Mouse (Mus musculus) WW6 (cell line): ENCODE data around the gene Sobp.
A peak's percentile ranks its signal among the peaks of the same experiment; 100 is the strongest.

Experiments
- DNase-seq: peaks from one replicate; pipeline ENCODE4 v3.0.0-alpha.2; 2013; ENCODE audit warnings: low read depth, low spot score

The Sobp gene

DNA sequence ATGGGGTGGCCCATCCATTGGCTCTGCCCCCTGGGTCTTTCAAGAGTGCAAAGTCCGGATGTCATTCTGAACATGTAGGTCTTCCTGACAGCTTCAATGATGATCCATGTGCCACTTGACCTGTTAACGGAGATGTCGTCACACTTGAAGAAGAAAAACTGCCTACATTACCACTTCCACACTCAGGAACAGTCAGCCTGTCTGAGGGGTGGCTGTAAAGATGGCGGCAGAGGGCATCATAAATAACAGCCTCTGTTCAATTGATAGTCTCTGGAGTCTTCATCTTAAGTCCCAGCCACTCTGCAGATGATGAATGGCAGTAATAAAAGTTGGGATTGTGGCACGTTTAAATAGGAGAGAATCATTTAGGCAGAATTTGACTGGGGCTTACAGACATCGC, 87.4 kb downstream of the Sobp start:
- DNase-seq = no peak

DNA sequence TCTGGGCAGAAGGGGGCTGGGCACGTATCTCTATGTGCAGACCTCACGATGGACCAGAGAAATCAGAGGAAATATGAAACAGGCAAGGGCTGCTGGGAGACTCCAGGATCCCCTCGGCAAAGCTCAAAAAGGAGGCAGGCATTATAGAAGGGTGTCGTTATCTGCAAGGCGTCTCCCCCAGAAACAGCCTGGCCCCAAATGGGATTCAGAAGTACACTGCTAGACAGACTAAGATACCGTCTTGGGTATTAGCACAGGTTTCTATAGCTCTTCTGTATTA, 90.3 kb downstream of the Sobp start:
- no peak for DNase-seq

DNA sequence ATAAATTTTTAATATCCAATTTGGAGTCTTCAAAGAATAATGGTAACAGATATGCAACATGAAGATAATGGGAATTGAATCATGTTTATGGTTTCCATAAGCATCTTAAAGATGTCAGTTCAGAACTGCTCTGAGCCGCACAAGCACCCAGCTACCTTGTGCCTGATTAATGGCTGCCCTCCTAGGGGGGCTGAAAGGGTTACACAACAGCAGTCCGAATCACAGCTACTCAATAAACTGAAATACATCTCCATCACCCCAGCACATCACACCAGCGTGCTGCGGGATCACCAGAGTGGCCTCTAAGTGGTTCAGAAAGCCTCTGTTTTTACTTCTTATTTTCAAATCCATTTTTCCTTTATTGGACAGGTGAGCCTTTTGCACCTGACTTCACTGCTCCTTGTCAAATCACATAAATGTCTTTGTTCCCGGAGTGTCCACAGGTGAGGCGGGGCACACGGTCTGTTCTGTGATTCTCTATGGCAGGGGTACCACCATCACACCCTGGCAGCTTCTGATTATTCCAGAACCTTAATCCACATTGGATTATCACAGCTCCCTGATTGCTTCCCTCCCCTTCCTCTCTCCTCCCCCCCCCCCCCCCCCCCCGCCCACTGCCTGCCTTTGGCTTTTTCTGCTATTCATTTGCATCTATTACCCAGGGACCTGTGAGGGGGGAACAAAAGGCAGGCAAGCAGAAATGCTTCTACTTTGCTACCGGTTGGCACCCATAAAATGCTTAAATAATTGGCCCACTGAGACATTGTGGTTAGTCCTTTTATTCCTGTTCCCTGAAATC, 90.8 kb downstream of the Sobp start:
- no peak for DNase-seq

DNA sequence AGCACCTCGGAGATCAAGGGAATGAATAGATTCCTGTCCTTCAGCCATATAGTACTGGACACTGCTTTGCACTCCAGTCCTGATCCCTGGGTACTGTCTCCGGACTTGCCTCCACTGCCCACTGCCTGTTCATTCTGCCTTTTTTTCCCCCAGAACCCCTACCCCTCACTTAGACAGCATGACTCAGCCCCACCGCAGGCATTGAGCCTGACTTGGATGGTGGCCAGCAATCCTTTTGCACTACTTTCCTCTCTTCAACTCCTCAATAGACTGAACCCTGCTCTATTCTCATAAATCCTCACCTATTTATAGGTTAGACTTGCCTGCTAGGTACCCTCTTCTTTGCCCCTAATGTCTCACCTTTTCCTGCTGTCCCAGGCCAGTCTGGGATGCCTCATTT, 93.0 kb downstream of the Sobp start:
- DNase-seq = no peak

DNA sequence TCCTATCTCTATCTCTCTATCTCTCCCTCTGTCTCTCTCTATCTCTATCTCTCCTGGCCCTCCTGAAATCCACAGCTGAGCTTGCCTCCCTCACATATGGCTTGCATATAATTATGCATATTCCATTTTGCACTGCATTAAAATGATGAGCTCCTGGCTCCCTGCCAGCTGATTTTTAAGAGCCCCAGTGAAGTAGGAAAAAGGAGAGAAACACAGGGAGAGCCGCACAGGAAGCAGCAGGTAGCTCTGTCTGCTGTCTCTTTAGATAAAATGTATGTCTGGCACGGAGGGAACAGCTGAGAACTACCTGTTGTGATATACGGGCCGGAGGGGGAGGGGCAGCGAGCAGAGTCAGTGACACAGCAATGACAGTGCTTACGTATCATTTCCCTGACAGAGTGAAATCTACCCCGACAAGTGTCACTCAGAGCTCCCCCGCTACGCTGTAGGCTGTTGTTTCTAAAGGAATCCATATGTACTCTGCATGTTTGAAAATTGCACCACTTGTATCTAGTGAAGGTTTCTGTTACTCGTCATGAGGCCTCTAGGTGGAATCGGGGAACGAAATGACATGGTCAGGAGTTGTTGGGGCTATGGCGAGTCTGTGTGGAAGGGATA, 98.7 kb downstream of the Sobp start:
- no peak for DNase-seq

DNA sequence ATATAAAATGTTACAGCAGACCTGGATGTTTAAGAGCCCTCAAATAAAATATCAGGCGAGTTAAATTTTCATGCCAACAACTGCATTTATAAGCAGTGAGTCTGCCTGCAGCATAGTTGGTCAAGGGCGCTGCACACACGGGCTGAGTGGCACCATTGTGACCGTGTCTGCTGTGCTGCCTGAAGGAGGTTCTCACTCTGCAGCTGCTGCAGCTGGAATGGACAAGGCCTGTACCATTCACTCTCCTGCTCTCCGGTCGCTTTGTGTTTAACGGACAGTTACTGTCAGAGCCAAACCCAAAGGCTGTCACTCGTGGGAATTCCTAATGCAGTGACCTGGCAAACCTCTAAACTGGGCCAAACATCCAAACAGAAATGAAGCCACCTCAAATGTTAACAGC, 101.0 kb downstream of the Sobp start:
- DNase-seq = no peak

DNA sequence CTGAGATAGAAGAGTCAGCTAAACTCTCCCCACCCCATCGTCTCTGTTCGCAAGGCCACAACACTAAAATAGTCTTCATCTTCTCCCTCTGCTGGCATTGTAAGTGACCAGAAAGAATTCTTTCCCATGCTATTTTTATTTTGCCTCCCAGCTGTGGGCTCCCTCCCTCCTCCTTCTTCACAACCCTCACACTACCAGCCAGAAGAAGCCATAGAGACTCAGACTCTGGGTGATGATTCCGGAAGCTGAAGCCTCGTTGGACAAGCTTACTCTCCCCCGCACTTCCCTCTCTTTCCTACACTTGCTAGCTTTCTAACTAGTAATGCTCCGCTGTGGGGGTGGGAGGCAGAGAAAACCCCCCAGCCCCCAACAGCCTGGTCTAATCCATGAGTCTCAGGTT, 103.4 kb downstream of the Sobp start:
- DNase-seq = no peak

DNA sequence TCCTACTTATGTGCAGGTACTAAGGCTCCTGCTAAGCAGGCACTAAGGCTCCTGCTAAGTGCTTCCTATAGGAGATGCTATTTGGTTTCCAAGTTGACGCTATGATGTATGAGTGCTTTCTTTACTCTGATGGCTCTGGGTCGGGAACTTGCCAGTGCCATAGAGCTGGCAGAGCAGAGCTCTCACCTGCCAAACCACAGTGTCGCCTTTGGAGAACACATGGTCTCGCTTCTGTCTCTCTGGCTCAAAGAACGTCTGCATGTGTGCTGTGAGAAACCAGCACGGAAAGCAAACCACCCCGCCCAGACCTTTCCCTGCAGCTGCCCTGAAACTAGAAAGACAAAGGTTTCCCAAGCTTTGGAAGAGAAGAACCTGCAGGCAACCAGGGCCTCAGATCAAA, 109.0 kb downstream of the Sobp start:
- no peak for DNase-seq

DNA sequence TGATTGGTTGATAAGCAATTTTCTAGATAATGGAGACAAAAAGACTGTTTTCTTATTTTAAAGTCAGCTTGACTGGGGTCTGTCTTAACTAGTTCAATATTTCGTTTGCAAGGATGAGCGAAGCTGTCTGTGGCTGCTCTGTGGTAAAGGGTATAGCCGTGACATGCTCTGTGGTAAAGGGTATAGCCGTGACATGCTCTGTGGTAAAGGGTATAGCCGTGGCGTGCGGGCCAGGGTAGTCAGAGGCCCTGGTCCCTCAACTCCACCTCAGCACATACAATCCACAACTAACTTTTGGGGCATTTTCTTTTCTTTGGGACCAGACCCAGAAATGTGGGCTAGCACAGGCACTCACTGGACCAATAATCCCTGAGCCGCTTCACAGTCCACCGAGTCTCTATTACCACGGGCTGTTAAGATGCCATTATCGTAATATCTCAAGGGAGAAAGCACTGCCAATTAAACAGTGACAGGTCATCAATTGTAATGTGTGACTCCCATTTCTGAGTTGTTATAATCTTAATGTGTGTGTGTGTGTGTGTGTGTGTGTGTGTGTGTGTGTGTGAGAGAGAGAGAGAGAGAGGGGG, 112.7 kb downstream of the Sobp start:
- no peak for DNase-seq

DNA sequence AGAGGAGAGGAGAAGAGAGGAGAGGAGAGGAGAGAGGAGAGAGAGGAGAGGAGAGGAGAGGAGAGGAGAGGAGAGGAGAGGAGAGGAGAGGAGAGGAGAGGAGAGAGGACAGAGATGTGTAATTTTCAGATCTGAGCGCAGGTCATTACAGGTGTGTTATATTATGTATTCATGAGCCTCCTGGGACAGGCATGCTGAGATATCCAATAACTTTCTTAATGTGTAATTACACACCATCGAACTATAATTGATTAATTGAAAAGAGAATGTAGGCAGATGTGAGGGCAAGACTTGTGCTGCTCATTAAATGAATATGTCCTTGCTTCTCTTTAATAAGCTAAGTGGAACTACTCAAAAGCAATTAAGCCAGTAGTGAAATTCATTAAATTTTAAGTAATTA, 118.9 kb downstream of the Sobp start:
- DNase-seq = no peak

DNA sequence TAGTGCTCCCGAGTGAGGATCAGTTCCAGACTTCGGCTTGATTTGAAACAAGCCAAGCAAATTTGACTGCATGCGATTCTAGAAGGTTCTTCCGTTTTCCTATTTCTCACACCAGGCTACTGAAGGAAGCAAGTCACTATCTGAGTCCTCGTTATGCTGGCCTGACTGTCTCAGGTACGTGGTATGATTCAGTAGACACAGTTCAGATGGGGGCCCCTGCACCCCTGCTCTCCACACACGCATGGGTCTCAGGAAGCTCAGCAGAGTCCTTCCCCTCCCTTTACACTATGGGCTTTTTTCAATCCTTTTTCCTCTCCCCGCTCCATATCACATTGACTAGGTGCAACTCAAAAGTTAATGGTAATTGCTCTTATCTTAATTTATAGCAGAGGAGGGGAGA, 119.6 kb downstream of the Sobp start:
- DNase-seq = no peak

DNA sequence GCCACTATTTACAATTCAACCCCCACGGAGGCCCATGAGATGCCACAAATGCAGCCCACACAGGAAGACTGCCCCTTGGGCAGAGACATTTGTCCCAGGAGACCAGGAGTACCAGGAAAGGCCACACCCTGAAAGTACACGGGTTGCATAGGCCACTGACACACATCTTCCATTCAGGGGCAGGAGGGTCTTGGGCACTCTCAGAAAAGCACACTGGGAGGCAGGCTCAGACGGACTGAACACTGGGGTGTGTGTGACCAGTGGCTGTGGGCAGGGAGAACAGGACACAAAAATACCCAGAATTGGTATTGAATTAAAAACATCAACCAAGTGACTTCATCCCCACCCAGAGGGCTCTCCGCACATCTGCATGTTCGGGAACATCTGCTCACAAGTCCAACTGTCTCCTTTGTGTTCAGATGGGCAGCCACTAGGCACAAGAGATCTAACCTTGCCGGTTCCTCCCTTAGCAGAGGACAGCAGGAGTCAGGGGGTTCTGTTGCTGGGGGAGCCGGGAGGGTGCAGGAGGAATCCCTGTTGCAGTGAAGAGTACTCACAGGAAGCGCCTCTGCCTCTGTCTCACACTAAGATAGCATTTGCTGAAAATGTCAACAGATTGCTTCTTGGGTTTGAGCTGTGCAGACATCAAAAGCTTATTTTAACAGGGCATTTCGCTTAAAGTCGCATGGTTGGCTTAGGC, 120.3 kb downstream of the Sobp start:
- no peak for DNase-seq

DNA sequence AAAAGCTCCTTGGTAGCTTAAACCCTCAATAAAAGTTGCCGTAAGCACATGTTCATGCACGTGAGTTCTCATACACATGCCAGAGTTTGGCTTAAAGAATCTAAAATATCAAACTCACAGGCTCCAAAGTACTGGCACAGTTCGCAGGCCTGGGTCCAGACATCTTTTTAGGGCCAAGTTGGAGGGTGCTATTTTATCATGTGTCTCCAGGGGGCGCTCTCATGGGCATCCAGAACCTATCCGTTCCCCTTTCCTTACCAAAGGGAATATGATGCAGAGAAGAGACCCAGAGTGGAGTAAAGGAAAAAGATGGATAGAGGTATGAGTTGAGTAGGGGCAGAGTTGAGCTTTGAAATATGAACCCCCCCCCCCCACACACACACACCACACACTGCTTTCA, 121.9 kb downstream of the Sobp start:
- peak; percentile 13 for DNase-seq

DNA sequence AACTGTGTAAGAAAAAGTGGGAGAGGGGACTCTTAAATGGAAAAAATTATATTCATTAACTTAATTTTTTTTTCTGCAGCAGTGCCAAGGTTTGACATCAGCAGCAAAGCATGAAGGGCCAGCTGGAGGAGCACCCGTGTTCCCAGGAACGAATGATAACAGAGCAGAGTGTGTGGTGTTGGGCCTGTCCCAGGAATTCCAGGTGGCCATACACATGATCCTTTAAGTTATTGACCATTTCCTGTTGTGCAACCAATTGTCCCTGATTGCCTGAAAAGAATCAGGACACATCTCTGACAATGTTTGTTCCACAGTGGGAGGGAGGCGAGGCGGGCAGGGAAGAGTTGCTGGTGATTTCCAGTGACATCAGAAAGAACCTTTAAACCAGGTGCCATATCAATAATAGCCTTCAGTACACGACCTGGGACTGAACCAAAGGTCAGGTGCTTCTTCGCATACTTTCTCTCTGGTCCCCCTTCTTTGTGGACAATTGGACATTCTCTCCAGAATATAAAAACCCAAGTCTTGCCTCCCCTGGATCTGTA, 126.5 kb downstream of the Sobp start:
- no peak for DNase-seq

DNA sequence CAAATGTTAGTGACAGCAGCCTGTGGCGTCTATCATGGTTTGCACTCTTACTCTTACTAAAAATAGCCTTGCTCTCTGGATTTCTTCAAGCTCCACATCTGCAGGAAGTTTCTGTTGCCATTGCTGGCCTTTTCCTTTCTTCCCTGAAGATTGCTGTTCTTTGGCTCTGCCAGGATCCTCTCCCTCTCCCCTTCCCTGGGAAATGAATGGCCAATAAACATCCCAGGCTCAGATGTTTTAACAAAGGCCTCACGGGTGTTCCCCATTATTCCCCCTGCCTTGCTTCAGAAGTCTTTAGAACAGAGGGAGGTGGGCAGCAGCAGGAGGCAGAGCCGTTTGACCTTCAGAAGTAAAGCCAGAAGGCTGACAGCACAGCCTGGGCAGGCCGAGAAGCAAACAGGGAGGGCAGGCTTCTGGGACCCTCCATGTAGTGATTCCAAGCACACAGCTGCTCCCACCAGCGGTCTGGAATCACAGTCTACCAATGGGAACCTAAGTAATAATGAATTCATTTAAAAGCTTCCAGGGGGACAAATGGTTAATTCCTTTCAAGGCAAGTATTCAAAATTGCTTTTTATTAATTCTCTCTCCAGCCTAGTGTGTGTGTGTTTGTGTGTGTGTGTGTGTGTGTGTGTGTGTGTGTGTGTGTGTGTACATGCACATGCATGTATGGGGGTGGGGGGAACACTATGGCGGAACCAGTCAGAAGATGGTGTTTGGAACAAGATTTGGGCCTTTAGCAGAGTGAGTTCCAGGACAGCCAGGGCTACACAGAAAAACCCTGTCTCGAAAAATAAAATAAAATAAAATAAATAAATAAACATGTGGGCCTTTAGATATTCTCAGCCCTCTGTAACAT, 130.8 kb downstream of the Sobp start:
- DNase-seq = peak; percentile 33

DNA sequence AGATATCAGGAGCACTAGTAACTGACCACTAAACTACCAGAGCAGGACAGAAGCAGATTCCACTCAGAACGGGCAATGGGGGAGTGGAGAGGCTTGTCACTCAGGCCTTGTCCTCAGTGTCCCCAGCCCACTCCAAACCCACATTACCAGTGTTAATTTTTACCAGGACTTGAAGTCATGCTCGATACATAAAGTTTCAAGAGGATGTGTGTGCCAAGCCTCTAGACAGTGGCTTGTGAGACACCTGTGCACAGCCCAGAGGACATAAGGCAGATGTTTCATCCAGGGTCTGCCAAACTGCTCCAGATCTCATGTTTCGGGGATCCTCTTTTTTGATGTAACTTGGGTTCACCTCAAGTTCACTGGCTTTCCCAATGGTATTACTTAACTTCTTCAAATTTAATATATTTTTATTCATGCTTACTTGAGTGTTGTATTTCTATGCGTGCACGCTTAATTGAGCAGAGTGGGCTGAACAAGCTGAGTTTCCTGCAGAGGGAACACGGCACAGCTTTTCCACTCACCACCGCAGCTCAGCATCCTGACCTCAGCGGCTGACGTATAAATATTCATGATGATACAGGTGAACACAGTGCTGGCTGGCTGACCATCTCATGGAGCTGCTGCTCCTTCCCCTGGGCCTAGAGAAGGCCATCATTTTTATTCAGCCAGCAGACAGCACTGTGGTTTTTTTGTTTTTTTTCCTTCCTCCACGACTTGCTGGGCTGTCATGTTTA, 131.6 kb downstream of the Sobp start:
- no peak for DNase-seq

DNA sequence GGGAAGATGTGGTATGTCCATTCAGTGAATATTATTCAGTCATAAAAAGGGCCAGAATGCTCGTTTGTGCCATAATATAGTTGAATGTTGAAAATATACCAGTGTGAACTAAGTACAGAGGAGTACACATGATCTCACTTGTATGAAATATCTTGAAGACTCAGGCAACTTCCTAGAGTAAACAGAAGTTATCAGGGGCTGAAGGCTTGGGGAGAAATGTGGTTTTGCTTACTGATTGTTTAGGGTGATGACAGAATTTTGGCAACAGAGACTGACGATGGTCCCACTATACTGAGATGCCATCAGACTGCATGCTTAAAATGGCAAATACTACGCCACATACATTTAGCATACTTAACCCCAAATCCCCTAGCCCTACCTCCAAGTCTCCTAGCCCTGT, 132.5 kb downstream of the Sobp start:
- no peak for DNase-seq

DNA sequence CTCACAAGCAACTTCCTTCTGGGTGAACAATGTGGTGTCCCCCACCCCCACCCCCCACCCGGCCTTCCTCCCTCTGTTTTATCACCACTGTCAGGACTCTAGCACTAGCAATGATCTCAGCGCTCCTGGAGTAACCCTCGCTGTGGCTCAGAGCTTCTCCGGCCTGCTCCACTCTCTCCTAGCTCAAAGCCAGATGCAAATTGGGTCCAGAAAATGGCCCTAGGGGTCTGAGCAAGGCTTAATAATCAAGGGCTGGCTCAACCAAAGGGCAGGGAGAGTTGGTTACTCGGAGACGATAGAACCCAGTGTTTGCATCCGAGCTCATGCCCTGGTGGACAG, 136.9 kb downstream of the Sobp start:
- DNase-seq = no peak

DNA sequence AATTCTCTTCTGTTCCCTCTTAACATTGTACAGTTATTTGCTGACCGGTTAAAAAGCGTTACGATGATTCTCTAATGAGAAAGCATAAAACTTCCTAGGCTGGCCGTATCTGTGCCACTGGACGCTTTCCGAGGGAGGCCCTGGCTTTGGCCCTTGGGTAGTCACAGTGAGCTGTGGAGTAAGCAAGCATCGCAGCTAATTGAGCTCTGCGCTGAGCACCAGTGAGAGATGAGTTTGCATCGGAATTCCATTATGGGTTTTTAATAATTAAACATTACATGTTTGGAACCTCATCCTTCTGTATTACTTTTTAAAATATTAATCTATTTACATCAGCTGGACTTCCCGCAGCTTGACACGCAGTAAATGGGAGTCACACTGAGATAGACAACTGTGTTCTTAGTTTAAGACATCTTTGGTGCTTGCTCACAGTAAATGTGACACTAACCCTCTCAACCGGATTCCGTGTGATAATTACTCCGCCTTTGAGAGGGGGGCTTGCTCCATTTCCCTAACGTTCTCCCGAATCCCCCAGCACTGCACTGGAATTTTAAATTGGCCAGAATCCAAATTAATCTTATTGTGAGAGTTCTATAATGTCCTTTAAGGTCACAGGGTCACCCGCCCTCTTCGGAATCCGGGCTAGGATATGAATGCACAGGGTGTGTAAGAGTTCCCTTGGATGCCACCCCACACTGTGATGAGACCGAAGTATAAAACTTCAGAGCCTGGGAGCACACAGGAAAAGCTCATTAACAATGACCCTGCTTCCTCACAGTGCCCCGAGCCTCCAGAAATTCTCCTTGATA, 137.5 kb downstream of the Sobp start:
- no peak for DNase-seq

DNA sequence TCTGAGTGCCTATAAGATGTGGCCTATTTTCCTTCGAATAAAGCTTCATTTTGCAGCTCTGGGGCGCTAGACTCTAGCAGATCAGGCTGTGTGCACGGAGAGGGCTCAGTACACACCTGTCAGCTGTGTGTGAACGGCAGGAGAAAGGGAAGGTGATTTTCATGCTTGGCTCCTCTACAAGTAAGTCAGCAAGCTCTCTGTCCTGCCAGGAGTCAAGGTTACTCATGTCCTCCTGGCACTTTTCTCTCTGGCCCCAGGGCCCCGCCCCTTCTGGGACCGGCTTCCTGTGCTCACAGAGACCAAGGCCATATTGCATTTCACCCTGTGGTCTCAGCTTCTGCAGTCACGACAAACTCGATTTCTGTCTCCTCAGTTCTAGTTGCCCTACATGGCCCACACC, 138.8 kb downstream of the Sobp start:
- DNase-seq = no peak
